Mouse (Mus musculus) cerebellum, adult 2 months (tissue): ENCODE measurements around the gene Gm10775.

ENCODE experiments used
- CTCF ChIP-seq: fragments of 200-500 bp; IDR thresholded peaks from 2 replicates; pipeline ENCODE4 v1.5.1; 2011; ENCODE audit warnings: low read depth, mild to moderate bottlenecking, control low read depth, low read length, moderate library complexity, borderline replicate concordance; ENCODE audit not compliant: insufficient read depth
- POLR2A ChIP-seq: fragments of 200-500 bp; IDR thresholded peaks from 2 replicates; pipeline ENCODE4 v1.6.1; 2011; ENCODE audit warnings: low read length, control low read depth, borderline replicate concordance; ENCODE audit not compliant: insufficient read depth

- TF ChIP-seq POLR2A (no peak), CTCF (no peak)
These were observed 17.0 kb upstream of the Gm10775 start for GRCm38 (mm10) chr13:65242319-65242787.
